Mouse (Mus musculus) limb, embryonic 15.5 days (tissue): ENCODE results near the gene Cdc42ep4. TPM values are rescaled to one million over a fixed set of nuclear protein-coding genes. Genes with fewer than 3 reads are reported as not detected.

Source experiments
- ATAC-seq: fragments of 200-750 bp; cut with Nextera tagmentation; 2 replicates; pipeline ENCODE4 v1.8.0; 2017; ENCODE audit warnings: low read depth, moderate TSS enrichment; ENCODE audit not compliant: insufficient number of reproducible peaks, low FRiP score, low TSS enrichment
- H3K27ac ChIP-seq: fragments of 300-500 bp; sonication (generic); 2 replicates; pipeline ENCODE4 v1.5.1; 2015; ENCODE audit warnings: moderate library complexity, mild to moderate bottlenecking, inconsistent platforms
- H3K27me3 ChIP-seq: fragments of 300-500 bp; sonication (generic); 2 replicates; pipeline ENCODE4 v1.6.1; 2015; ENCODE audit warnings: inconsistent platforms
- H3K36me3 ChIP-seq: fragments of 300-500 bp; sonication (generic); 2 replicates; pipeline ENCODE4 v1.6.1; 2015; ENCODE audit warnings: inconsistent platforms
- H3K4me1 ChIP-seq: fragments of 300-500 bp; sonication (generic); 2 replicates; pipeline ENCODE4 v1.6.1; 2015; ENCODE audit warnings: inconsistent platforms
- H3K4me2 ChIP-seq: fragments of 300-500 bp; sonication (generic); 2 replicates; pipeline ENCODE4 v1.6.1; 2015; ENCODE audit warnings: mild to moderate bottlenecking, inconsistent platforms
- H3K4me3 ChIP-seq: fragments of 300-500 bp; sonication (generic); 2 replicates; pipeline ENCODE4 v1.5.1; 2015; ENCODE audit warnings: mild to moderate bottlenecking, inconsistent platforms
- H3K9ac ChIP-seq: fragments of 300-500 bp; sonication (generic); 2 replicates; pipeline ENCODE4 v1.6.1; 2015; ENCODE audit warnings: inconsistent platforms
- H3K9me3 ChIP-seq: fragments of 300-500 bp; sonication (generic); 2 replicates; pipeline ENCODE4 v1.6.1; 2016; ENCODE audit warnings: inconsistent platforms
- WGBS: fragments of 180-500 bp; shearing (Covaris S2); methylation state at CpG from one replicate; pipeline ENCODE4 v1.1.7; 2015; 5-methylcytosine and 5-hydroxymethylcytosine counted together
- polyA plus RNA-seq: library from polyadenylated mRNA; unstranded; fragments of >200 nt; fragmentation: Nextera tagmentation; extraction: Ambion mirVana; gene quantifications from 2 replicates; pipeline ENCODE4 v1.2.1, GENCODE M21; 2015

Gene Cdc42ep4
- polyA plus RNA-seq, 1 experiment from 2014 or later, result 72.4 TPM

DNA sequence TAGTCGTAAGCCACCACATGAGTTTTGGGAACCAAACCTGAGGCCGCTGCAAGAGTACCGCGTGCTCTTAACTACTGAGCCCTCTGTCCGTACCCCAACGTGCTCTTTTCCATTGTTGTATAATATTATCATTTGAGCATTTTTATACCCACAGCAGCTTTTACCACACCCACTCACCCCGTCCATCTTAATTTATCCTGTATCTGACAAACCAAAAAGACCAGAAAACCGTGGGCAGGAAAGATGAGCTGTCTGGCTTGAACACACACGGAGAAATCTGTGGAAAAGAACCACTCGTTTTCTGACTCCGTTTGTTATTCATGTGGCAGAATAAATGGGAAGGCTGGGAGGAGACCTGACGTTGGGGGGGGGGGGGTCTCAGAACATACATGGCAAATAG is 61.2 kb downstream of the Cdc42ep4 start:
- H3K4me2 ChIP-seq, result no peak overlapping the region
- no peaks in the 10 kb centered on the region for H3K9me3 ChIP-seq
- H3K9ac ChIP-seq, result no peak overlapping the region
- WGBS, result 85% methylated on average over 12 of the region's 12 CpGs
- H3K27me3 ChIP-seq, result no peaks in the 10 kb centered on the region
- peaks cover 10% of the 10 kb centered on the region; the same call in 1 of the 2 replicates for H3K4me1 ChIP-seq
- H3K27ac ChIP-seq, result no peak overlapping the region
- H3K36me3 ChIP-seq, result peaks cover 76% of the 10 kb centered on the region
- ATAC-seq, result no peak
- H3K4me3 ChIP-seq, result no peak overlapping the region

DNA sequence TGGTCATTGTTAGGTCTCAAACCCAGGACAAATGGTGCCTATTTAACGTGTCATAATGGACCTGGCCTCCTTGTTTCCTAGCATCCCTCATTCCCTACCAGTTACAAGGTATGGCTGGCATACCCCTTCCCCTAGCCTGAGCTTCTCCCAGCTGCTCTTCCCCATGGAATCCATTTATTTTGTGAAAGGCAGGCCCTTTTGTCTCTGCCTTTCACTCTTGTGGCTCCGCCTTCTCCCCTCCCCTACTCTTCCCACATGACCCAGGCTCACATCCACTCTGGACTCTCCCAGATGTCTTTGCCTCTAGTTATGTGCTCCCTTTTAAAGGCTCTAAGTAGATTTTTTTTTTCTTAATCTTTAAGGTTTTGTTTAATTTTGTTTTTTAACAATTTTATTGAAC is 64.7 kb downstream of the Cdc42ep4 start:
- H3K4me3 ChIP-seq, result no peak overlapping the region
- H3K9me3 ChIP-seq, result no peaks in the 10 kb centered on the region
- H3K36me3 ChIP-seq, result peaks cover 45% of the 10 kb centered on the region
- H3K4me1 ChIP-seq, result peaks cover 21% of the 10 kb centered on the region
- H3K4me2 ChIP-seq, result no peak overlapping the region
- no peaks in the 10 kb centered on the region for H3K27me3 ChIP-seq
- ATAC-seq, result no peak
- H3K27ac ChIP-seq, result no peak overlapping the region
- no peak overlapping the region for H3K9ac ChIP-seq
- WGBS, result 70% methylated on average over 2 of the region's 2 CpGs

DNA sequence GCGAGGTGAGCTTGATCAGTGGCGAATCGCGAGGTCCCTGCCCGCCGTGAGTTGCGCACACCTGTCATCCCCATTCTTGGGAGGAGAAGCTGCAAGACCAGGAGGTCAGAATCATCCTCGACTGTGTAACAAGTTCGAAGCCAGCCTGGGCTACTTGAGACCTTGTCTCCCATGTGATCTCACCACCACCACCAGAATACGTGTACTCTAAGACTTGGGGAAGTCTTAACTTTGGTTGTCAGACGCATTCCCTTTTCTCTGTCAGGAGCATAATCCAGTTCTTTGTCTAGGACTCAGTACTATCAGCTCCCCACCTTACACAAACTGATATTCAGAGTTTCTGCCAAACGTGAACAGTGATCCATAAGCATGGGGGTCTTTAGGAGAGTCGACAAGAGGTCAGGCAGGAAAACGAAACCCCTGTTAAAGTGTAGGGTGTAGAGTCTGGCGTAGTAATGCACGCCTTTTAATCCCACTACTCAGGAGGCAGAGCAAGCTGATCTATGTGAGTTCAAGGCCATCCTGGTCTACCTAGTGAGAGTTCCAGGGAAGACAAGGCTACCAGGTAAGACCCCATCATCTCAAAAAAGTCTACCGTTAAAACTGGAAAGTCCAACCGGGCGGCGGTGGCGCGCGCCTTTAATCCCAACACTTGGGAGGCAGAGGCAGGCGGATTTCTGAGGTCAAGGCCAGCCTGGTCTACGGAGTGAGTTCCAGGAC is 66.8 kb downstream of the Cdc42ep4 start:
- WGBS, result 40% methylated on average over 25 of the region's 25 CpGs
- peak overlapping the region; percentile 96 for H3K4me3 ChIP-seq
- peak overlapping the region; percentile 96 for H3K27ac ChIP-seq
- peaks cover 28% of the 10 kb centered on the region for H3K4me1 ChIP-seq
- no peaks in the 10 kb centered on the region for H3K9me3 ChIP-seq
- no peak for ATAC-seq
- H3K36me3 ChIP-seq, result peaks cover 24% of the 10 kb centered on the region
- H3K9ac ChIP-seq, result peak overlapping the region; percentile 65
- peak overlapping the region; percentile 63 for H3K4me2 ChIP-seq
- H3K27me3 ChIP-seq, result no peaks in the 10 kb centered on the region

DNA sequence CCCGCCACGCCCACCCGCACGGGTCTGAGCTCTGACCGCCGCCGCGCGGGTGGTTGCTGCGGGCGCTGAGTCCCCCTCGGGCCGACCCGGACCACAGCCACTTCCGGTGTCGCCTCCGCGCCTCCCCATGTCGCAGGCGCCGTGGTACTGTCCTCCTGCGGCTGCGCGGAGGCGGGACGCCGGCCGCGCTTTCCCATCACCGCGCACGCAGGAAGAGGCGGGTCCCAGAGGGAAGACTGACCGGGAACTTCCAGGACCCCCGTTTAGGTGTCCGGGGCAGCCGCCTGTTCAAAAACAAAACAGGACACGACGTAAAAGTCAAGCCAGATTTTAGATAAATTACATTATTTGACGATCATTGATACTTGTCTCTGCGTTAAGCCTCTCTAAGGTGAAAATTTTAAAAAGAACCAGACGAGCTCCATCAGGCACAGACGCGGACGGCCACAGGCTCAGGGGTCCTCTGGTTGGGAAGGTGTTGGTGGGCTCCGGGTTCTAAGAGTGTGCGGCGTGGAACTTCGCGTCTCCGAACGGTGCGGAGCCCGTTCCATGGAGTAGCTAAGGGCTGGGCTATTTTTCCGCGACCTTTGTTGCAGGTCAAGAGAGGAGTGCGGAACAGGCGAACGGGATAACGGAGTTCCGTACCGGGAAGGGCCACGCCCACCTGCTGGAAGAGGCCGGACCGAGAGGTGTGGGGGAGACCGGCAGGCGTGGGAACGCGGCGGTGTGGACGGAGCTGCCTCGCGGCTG is 67.5 kb downstream of the Cdc42ep4 start, which contains the start of the genes Fam104a and D11Wsu47e:
Gene Fam104a, minus strand, starts transcription at position 199 of the 750 bp plus-strand sequence.
Gene D11Wsu47e, plus strand, starts transcription at position 456 of the 750 bp plus-strand sequence.
- H3K27me3 ChIP-seq, result no peaks in the 10 kb centered on the region
- H3K27ac ChIP-seq, result peak within 1 kb of the TSS; percentile 96
- H3K9ac ChIP-seq, result peak within 1 kb of the TSS; percentile 96
- no peaks in the 10 kb centered on the region for H3K9me3 ChIP-seq
- peaks cover 28% of the 10 kb centered on the region for H3K4me1 ChIP-seq
- H3K36me3 ChIP-seq, result peaks cover 17% of the 10 kb centered on the region
- H3K4me3 ChIP-seq, result peak within 1 kb of the TSS; percentile 96
- ATAC-seq, result peak; percentile 91
- under 1% methylated on average over 57 of the region's 73 CpGs for WGBS
- H3K4me2 ChIP-seq, result peak within 1 kb of the TSS; percentile 74

DNA sequence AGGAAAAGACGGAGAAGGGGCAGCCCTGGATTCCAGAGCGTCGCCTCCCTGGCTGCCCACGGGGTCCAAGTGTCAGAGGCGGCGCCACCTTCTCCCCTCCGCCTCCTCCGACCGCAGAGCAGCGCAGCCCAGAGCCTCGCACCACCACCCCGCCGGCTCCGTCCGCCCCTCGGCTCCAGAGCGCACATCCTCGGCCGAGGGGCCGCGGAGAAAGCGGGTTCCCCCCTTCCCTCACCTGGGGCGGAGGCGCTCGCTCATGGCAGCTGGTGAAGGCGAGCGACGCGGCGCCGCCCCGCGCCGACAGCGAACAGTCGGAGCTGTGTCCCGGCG is 68.1 kb downstream of the Cdc42ep4 start:
- Histone ChIP-seq H3K36me3 (peaks cover 11% of the 10 kb centered on the region), H3K9ac (peak overlapping the region; percentile 96), H3K4me2 (peak overlapping the region; percentile 74), H3K4me3 (peak overlapping the region; percentile 96), H3K27me3 (no peaks in the 10 kb centered on the region), H3K4me1 (peaks cover 29% of the 10 kb centered on the region), H3K27ac (peak overlapping the region; percentile 96), H3K9me3 (no peaks in the 10 kb centered on the region)
- ATAC-seq, result peak; percentile 53
- WGBS, result under 1% methylated on average over 32 of the region's 38 CpGs

DNA sequence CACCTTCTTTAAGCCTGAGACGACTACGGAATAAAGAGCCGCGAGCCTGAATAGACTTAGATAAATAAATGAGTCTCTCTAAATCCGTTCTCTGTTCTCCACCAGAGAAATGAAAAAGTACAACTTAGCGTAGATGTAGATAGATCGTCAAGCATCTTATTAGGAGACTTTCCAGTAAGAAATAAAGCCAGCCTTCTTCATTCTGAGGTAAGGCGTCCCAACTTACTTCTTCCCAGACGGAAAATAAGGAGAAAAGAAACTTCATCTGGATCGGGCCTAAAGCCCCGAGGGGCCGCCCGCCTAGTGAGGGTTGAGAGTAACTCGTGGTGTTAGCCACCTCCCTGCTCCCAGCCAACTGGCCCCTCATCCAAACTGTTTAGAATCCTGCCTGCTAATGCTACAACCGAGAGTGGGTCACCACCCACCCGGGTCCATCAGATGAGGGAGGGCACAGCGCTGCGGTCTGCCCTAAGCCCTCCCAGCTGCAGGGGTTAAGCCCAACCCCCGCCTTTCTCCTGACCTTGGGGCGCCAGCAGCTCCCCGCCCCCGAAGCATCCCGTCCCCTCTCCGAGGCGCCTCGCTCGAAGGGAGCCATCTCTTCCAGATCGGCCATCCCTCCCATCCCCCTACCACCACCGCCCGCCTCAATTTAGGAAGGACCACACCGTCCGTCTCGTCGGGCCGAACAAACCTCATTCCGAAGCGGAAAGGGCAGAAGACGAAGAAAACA is 68.6 kb downstream of the Cdc42ep4 start:
- H3K27me3 ChIP-seq, result no peaks in the 10 kb centered on the region
- peak overlapping the region; percentile 96 for H3K27ac ChIP-seq
- peak; percentile 30; the same call in 1 of the 2 replicates for ATAC-seq
- WGBS, result 2% methylated on average over 38 of the region's 38 CpGs
- H3K36me3 ChIP-seq, result peaks cover 6% of the 10 kb centered on the region
- H3K4me2 ChIP-seq, result peak overlapping the region; percentile 74
- H3K4me1 ChIP-seq, result peaks cover 33% of the 10 kb centered on the region
- H3K4me3 ChIP-seq, result peak overlapping the region; percentile 96
- no peaks in the 10 kb centered on the region for H3K9me3 ChIP-seq
- peak overlapping the region; percentile 96 for H3K9ac ChIP-seq

DNA sequence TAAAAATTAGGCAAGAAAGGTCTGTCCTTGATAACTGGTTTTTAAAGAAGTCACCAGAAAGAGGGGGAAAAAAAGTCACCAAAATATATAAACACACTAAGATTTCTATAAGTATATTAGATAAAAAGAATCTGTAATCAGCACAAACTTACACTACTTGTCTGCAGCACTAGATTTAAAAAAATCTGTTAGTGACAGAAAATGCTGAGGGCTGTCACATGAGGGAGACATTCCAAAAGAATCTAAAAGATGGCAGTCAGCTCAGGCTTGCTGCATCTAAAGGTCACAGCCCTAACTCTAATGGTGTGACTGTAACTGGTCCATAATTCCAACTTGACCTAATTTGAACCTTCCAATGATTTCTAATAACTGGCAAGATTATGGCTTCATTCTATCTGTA is 69.7 kb downstream of the Cdc42ep4 start:
- H3K27me3 ChIP-seq, result no peaks in the 10 kb centered on the region
- H3K9ac ChIP-seq, result no peak overlapping the region
- peaks cover 44% of the 10 kb centered on the region for H3K4me1 ChIP-seq
- peaks cover 1% of the 10 kb centered on the region; the same call in 1 of the 2 replicates for H3K36me3 ChIP-seq
- H3K4me3 ChIP-seq, result no peak overlapping the region
- H3K9me3 ChIP-seq, result no peaks in the 10 kb centered on the region
- H3K4me2 ChIP-seq, result no peak overlapping the region
- ATAC-seq, result no peak
- no peak overlapping the region for H3K27ac ChIP-seq

DNA sequence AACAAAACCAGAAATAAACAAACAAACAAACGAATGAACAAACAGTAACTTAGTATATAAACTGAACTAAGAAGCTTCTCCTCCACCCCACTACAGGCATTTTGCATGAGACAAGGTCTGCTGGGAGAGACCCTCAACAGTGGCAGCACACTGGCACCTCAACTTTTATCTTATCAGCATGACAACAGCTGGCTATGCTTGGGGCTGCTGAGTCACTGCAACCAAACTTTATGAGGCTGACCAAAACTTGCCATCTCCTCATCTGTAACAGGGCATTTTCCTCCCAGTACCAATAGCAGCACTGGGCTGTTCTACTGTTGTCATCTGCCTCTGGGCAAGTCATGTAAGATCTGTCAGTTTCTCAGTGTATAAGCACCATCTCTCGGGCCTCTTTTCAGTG is 70.7 kb downstream of the Cdc42ep4 start:
- H3K27ac ChIP-seq, result no peak overlapping the region
- peaks cover 39% of the 10 kb centered on the region for H3K4me1 ChIP-seq
- H3K9ac ChIP-seq, result no peak overlapping the region
- H3K27me3 ChIP-seq, result no peaks in the 10 kb centered on the region
- H3K9me3 ChIP-seq, result no peaks in the 10 kb centered on the region
- 82% methylated on average over 2 of the region's 2 CpGs for WGBS
- ATAC-seq, result no peak
- peaks cover 12% of the 10 kb centered on the region for H3K36me3 ChIP-seq
- H3K4me2 ChIP-seq, result no peak overlapping the region
- H3K4me3 ChIP-seq, result no peak overlapping the region

DNA sequence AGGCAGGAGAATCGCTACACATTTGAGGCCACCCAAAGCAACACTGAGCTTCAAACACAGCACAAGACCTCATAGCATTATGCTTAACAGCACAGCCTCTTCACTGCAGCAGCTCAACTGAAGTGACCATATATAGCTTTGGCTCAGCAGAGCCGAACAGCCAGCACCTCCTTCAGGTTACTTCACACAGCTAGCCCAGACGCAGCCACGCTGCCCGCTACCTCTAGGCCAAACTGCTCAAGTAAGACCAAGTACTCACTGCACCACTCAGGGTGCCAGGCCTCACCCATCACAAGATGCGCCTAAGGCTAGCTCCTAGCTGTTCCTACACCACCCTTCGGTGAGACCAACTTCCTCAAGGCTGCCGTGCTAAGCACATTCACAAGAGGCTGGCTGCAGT is 73.3 kb downstream of the Cdc42ep4 start:
- Histone ChIP-seq H3K27me3 (no peaks in the 10 kb centered on the region), H3K36me3 (peaks cover 33% of the 10 kb centered on the region), H3K9ac (no peak overlapping the region), H3K27ac (no peak overlapping the region), H3K9me3 (no peaks in the 10 kb centered on the region), H3K4me3 (no peak overlapping the region), H3K4me1 (peaks cover 29% of the 10 kb centered on the region; the same call in 1 of the 2 replicates), H3K4me2 (no peak overlapping the region)
- no peak for ATAC-seq
- WGBS, result 81% methylated on average over 8 of the region's 8 CpGs

DNA sequence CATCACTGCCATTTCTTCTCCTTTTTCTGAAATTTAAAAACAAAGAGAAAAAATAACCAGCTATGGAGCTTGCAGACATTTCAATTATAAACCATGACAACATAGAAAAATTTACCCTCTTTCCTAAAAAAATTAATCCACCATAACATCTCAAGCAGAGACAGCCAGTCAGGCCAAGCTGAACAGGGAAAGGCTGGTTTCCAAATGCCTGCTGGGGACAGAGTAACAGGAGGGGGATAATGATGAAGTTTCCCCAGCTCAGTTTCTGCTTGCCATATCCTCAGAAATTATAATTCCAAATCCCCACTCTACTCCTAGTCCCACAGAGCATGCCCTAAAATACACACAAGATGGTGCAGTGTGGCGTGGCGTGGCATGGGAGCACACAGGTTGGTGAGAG is 74.3 kb downstream of the Cdc42ep4 start:
- Histone ChIP-seq H3K4me1 (peaks cover 25% of the 10 kb centered on the region; the same call in 1 of the 2 replicates), H3K36me3 (peaks cover 38% of the 10 kb centered on the region), H3K27me3 (no peaks in the 10 kb centered on the region), H3K4me3 (no peak overlapping the region), H3K4me2 (no peak overlapping the region), H3K27ac (no peak overlapping the region), H3K9ac (no peak overlapping the region), H3K9me3 (no peaks in the 10 kb centered on the region)
- ATAC-seq, result no peak
- WGBS, result 86% methylated on average over 2 of the region's 2 CpGs
